Mouse (Mus musculus): ENCODE measurements around the gene Pik3r5. TPM values are rescaled to one million over a fixed set of nuclear protein-coding genes. Genes with fewer than 3 reads are reported as not detected.

The Pik3r5 gene
- polyA plus RNA-seq, 1 experiment from 2014 or later, result 0.25 TPM

- Histone ChIP-seq H3K9me3 (no peaks in the 10 kb centered on the region), H3K4me1 (replicated peaks) (no peaks in the 10 kb centered on the region), H3K4me3 (replicated peaks) (no peak overlapping the region), H3K27ac (no peak overlapping the region), H3K27me3 (0 out of 2 replicates have a peak, but pooled peaks cover 4% of the 10 kb centered on the region), H3K4me2 (no peak overlapping the region), H3K9ac (replicated peaks) (no peak overlapping the region), H3K36me3 (no peaks in the 10 kb centered on the region)
- ATAC-seq (ENCODE audit: insufficient number of reproducible peaks, insufficient read depth, low FRiP score, low TSS enrichment, low read depth), result no peak
- 75% methylated on average over 4 of the region's 4 CpGs for WGBS
These were observed 37.0 kb downstream of the Pik3r5 start for GRCm38 (mm10) chr11:68468886-68469285.

- no peak overlapping the region for H3K9ac ChIP-seq (replicated peaks)
- no peaks in the 10 kb centered on the region for H3K36me3 ChIP-seq
- ATAC-seq (ENCODE audit: insufficient number of reproducible peaks, insufficient read depth, low FRiP score, low TSS enrichment, low read depth), result no peak
- H3K27me3 ChIP-seq, result 0 out of 2 replicates have a peak, but pooled peaks cover 4% of the 10 kb centered on the region
- H3K27ac ChIP-seq, result no peak overlapping the region
- WGBS, result 79% methylated on average over 5 of the region's 5 CpGs
- no peaks in the 10 kb centered on the region for H3K4me1 ChIP-seq (replicated peaks)
- no peaks in the 10 kb centered on the region for H3K9me3 ChIP-seq
- H3K4me2 ChIP-seq, result no peak overlapping the region
- no peak overlapping the region for H3K4me3 ChIP-seq (replicated peaks)
These were observed 40.4 kb downstream of the Pik3r5 start for GRCm38 (mm10) chr11:68472162-68472849.

GRCm38 (mm10) chr11:68474600-68474999 lies 42.7 kb downstream of the Pik3r5 start:
- H3K4me2 ChIP-seq, result no peak overlapping the region
- ATAC-seq (ENCODE audit: insufficient number of reproducible peaks, insufficient read depth, low FRiP score, low TSS enrichment, low read depth), result no peak
- 78% methylated on average over 6 of the region's 6 CpGs for WGBS

GRCm38 (mm10) chr11:68475676-68476075 lies 43.8 kb downstream of the Pik3r5 start:
- no peak overlapping the region for H3K4me2 ChIP-seq
- 0 out of 2 replicates have a peak, but pooled peaks cover 4% of the 10 kb centered on the region for H3K9me3 ChIP-seq
- no peak overlapping the region for H3K4me3 ChIP-seq (replicated peaks)
- no peaks in the 10 kb centered on the region for H3K27me3 ChIP-seq
- 90% methylated on average over 7 of the region's 7 CpGs for WGBS
- no peaks in the 10 kb centered on the region for H3K4me1 ChIP-seq (replicated peaks)
- no peak overlapping the region for H3K27ac ChIP-seq
- ATAC-seq (ENCODE audit: insufficient number of reproducible peaks, insufficient read depth, low FRiP score, low TSS enrichment, low read depth), result no peak
- H3K9ac ChIP-seq (replicated peaks), result no peak overlapping the region
- no peaks in the 10 kb centered on the region for H3K36me3 ChIP-seq

More at GRCm38 (mm10) chr11:68474600-68474999, 42.7 kb downstream of the Pik3r5 start:
- no peaks in the 10 kb centered on the region for H3K27me3 ChIP-seq
- H3K9me3 ChIP-seq, result no peaks in the 10 kb centered on the region
- no peaks in the 10 kb centered on the region for H3K36me3 ChIP-seq
- H3K27ac ChIP-seq, result no peak overlapping the region
- H3K4me1 ChIP-seq (replicated peaks), result no peaks in the 10 kb centered on the region
- no peak overlapping the region for H3K9ac ChIP-seq (replicated peaks)
- H3K4me3 ChIP-seq (replicated peaks), result no peak overlapping the region

- no peaks in the 10 kb centered on the region for H3K4me1 ChIP-seq (replicated peaks)
- H3K9ac ChIP-seq (replicated peaks), result no peak overlapping the region
- WGBS, result 89% methylated on average over 6 of the region's 6 CpGs
- no peaks in the 10 kb centered on the region for H3K27me3 ChIP-seq
- H3K4me2 ChIP-seq, result no peak overlapping the region
- ATAC-seq (ENCODE audit: insufficient number of reproducible peaks, insufficient read depth, low FRiP score, low TSS enrichment, low read depth), result no peak
- H3K4me3 ChIP-seq (replicated peaks), result no peak overlapping the region
- H3K36me3 ChIP-seq, result no peaks in the 10 kb centered on the region
- no peak overlapping the region for H3K27ac ChIP-seq
- H3K9me3 ChIP-seq, result 0 out of 2 replicates have a peak, but pooled peaks cover 4% of the 10 kb centered on the region
These were observed 45.7 kb downstream of the Pik3r5 start for GRCm38 (mm10) chr11:68477661-68478060.

- Histone ChIP-seq H3K4me1 (replicated peaks) (no peaks in the 10 kb centered on the region), H3K4me2 (no peak overlapping the region), H3K9me3 (0 out of 2 replicates have a peak, but pooled peaks cover 4% of the 10 kb centered on the region), H3K27me3 (no peaks in the 10 kb centered on the region), H3K36me3 (no peaks in the 10 kb centered on the region), H3K27ac (no peak overlapping the region), H3K4me3 (replicated peaks) (no peak overlapping the region), H3K9ac (replicated peaks) (no peak overlapping the region)
- WGBS, result 73% methylated on average over 3 of the region's 3 CpGs
- no peak for ATAC-seq (ENCODE audit: insufficient number of reproducible peaks, insufficient read depth, low FRiP score, low TSS enrichment, low read depth)
These were observed 46.7 kb downstream of the Pik3r5 start for GRCm38 (mm10) chr11:68478574-68478981.

- H3K36me3 ChIP-seq, result no peaks in the 10 kb centered on the region
- H3K9ac ChIP-seq (replicated peaks), result no peak overlapping the region
- H3K4me1 ChIP-seq (replicated peaks), result no peaks in the 10 kb centered on the region
- WGBS, result 96% methylated on average over 4 of the region's 4 CpGs
- no peaks in the 10 kb centered on the region for H3K27me3 ChIP-seq
- ATAC-seq (ENCODE audit: insufficient number of reproducible peaks, insufficient read depth, low FRiP score, low TSS enrichment, low read depth), result no peak
- no peak overlapping the region for H3K27ac ChIP-seq
- no peak overlapping the region for H3K4me3 ChIP-seq (replicated peaks)
- 0 out of 2 replicates have a peak, but pooled peaks cover 4% of the 10 kb centered on the region for H3K9me3 ChIP-seq
- no peak overlapping the region for H3K4me2 ChIP-seq
These were observed 48.7 kb downstream of the Pik3r5 start for GRCm38 (mm10) chr11:68480660-68481059.

GRCm38 (mm10) chr11:68482001-68482400 lies 50.1 kb downstream of the Pik3r5 start:
- H3K4me1 ChIP-seq (replicated peaks), result no peaks in the 10 kb centered on the region
- H3K27ac ChIP-seq, result no peak overlapping the region
- no peak overlapping the region for H3K4me3 ChIP-seq (replicated peaks)
- H3K4me2 ChIP-seq, result no peak overlapping the region
- no peaks in the 10 kb centered on the region for H3K36me3 ChIP-seq
- no peaks in the 10 kb centered on the region for H3K27me3 ChIP-seq
- H3K9ac ChIP-seq (replicated peaks), result no peak overlapping the region
- no peak for ATAC-seq (ENCODE audit: insufficient number of reproducible peaks, insufficient read depth, low FRiP score, low TSS enrichment, low read depth)
- H3K9me3 ChIP-seq, result 0 out of 2 replicates have a peak, but pooled peaks cover 4% of the 10 kb centered on the region

- H3K36me3 ChIP-seq, result no peaks in the 10 kb centered on the region
- no peaks in the 10 kb centered on the region for H3K4me1 ChIP-seq (replicated peaks)
- 0 out of 2 replicates have a peak, but pooled peaks cover 4% of the 10 kb centered on the region for H3K9me3 ChIP-seq
- H3K27ac ChIP-seq, result no peak overlapping the region
- H3K4me2 ChIP-seq, result no peak overlapping the region
- WGBS, result 78% methylated on average over 6 of the region's 6 CpGs
- ATAC-seq (ENCODE audit: insufficient number of reproducible peaks, insufficient read depth, low FRiP score, low TSS enrichment, low read depth), result no peak
- no peak overlapping the region for H3K4me3 ChIP-seq (replicated peaks)
- no peaks in the 10 kb centered on the region for H3K27me3 ChIP-seq
- no peak overlapping the region for H3K9ac ChIP-seq (replicated peaks)
These were observed 51.3 kb downstream of the Pik3r5 start for GRCm38 (mm10) chr11:68483213-68483612.

GRCm38 (mm10) chr11:68484431-68484830 lies 52.5 kb downstream of the Pik3r5 start:
- Histone ChIP-seq H3K9ac (replicated peaks) (no peak overlapping the region), H3K9me3 (0 out of 2 replicates have a peak, but pooled peaks cover 4% of the 10 kb centered on the region), H3K27ac (no peak overlapping the region), H3K27me3 (no peaks in the 10 kb centered on the region), H3K4me3 (replicated peaks) (no peak overlapping the region), H3K36me3 (no peaks in the 10 kb centered on the region), H3K4me2 (no peak overlapping the region), H3K4me1 (replicated peaks) (no peaks in the 10 kb centered on the region; the same call in 1 of the 2 replicates)
- 78% methylated on average over 3 of the region's 3 CpGs for WGBS
- ATAC-seq (ENCODE audit: insufficient number of reproducible peaks, insufficient read depth, low FRiP score, low TSS enrichment, low read depth), result no peak

- no peaks in the 10 kb centered on the region for H3K36me3 ChIP-seq
- WGBS, result 35% methylated on average over 8 of the region's 8 CpGs
These were observed 53.5 kb downstream of the Pik3r5 start for GRCm38 (mm10) chr11:68485206-68485942.

More at GRCm38 (mm10) chr11:68485206-68485942, 53.5 kb downstream of the Pik3r5 start:
- 0 out of 2 replicates have a peak, but pooled peaks cover 3% of the 10 kb centered on the region for H3K9me3 ChIP-seq
- no peak overlapping the region for H3K9ac ChIP-seq (replicated peaks)
- no peak overlapping the region for H3K4me2 ChIP-seq
- no peak overlapping the region for H3K27ac ChIP-seq
- H3K4me3 ChIP-seq (replicated peaks), result no peak overlapping the region
- H3K27me3 ChIP-seq, result no peaks in the 10 kb centered on the region
- no peak for ATAC-seq (ENCODE audit: insufficient number of reproducible peaks, insufficient read depth, low FRiP score, low TSS enrichment, low read depth)
- H3K4me1 ChIP-seq (replicated peaks), result no peaks in the 10 kb centered on the region; the same call in 1 of the 2 replicates
